Mouse (Mus musculus): ENCODE data around the gene Dlgap1. TPM values are rescaled to one million over a fixed set of nuclear protein-coding genes. Genes with fewer than 3 reads are reported as not detected.

Gene Dlgap1
- polyA plus RNA-seq, 2 experiments, result 4.6 to 4.7 TPM

GRCm38 (mm10) chr17:70455036-70455435 lies 486.2 kb downstream of the Dlgap1 start:
- 83% methylated on average over 7 of the region's 7 CpGs for WGBS
- H3K9me3 ChIP-seq (ENCODE audit: control insufficient read depth, low read length), result no peaks in the 10 kb centered on the region
- no peak overlapping the region for H3K4me2 ChIP-seq (replicated peaks; ENCODE audit: low read depth, low read length, severe bottlenecking)
- H3K9ac ChIP-seq (ENCODE audit: low read depth, low read length, severe bottlenecking), result no peak overlapping the region
- no peak for TF ChIP-seq POLR2A (IDR thresholded peaks at IDR 0.05; ENCODE audit: borderline replicate concordance, extremely low read depth, insufficient read depth, insufficient read length)
- no peaks in the 10 kb centered on the region for H3K27me3 ChIP-seq (ENCODE audit: control insufficient read depth, insufficient read depth, low read length)
- no peak for ATAC-seq (ENCODE audit: low FRiP score, low read depth)
- H3K36me3 ChIP-seq (ENCODE audit: control insufficient read depth, insufficient read depth, low read length), result no peaks in the 10 kb centered on the region
- H3K27ac ChIP-seq (replicated peaks; ENCODE audit: low read depth, low read length), result no peak overlapping the region
- no peak for DNase-seq (ENCODE audit: low spot score)
- H3K4me3 ChIP-seq (replicated peaks; ENCODE audit: low read length), result no peak overlapping the region
- no peaks in the 10 kb centered on the region for H3K4me1 ChIP-seq (ENCODE audit: control insufficient read depth, insufficient read depth, low read length)

- Histone ChIP-seq H3K9me3 (ENCODE audit: control insufficient read depth, low read length) (no peaks in the 10 kb centered on the region), H3K4me1 (ENCODE audit: control insufficient read depth, insufficient read depth, low read length) (no peaks in the 10 kb centered on the region), H3K27me3 (ENCODE audit: control insufficient read depth, insufficient read depth, low read length) (no peaks in the 10 kb centered on the region), H3K27ac (replicated peaks; ENCODE audit: low read depth, low read length) (no peak overlapping the region), H3K9ac (ENCODE audit: low read depth, low read length, severe bottlenecking) (no peak overlapping the region), H3K36me3 (ENCODE audit: control insufficient read depth, insufficient read depth, low read length) (no peaks in the 10 kb centered on the region), H3K4me2 (replicated peaks; ENCODE audit: low read depth, low read length, severe bottlenecking) (no peak overlapping the region), H3K4me3 (replicated peaks; ENCODE audit: low read length) (no peak overlapping the region)
- ATAC-seq (ENCODE audit: low FRiP score, low read depth) (no peak), DNase-seq (ENCODE audit: low spot score) (no peak)
- TF ChIP-seq POLR2A (IDR thresholded peaks at IDR 0.05; ENCODE audit: borderline replicate concordance, extremely low read depth, insufficient read depth, insufficient read length), result no peak
- WGBS, result 60% methylated on average over 1 of the region's 1 CpGs
Observed at GRCm38 (mm10) chr17:70457103-70457502, 488.2 kb downstream of the Dlgap1 start.

- Histone ChIP-seq H3K9ac (ENCODE audit: low read depth, low read length, severe bottlenecking) (no peak overlapping the region), H3K36me3 (ENCODE audit: control insufficient read depth, insufficient read depth, low read length) (no peaks in the 10 kb centered on the region), H3K4me3 (replicated peaks; ENCODE audit: low read length) (no peak overlapping the region), H3K9me3 (ENCODE audit: control insufficient read depth, low read length) (no peaks in the 10 kb centered on the region), H3K4me2 (replicated peaks; ENCODE audit: low read depth, low read length, severe bottlenecking) (no peak overlapping the region), H3K27me3 (ENCODE audit: control insufficient read depth, insufficient read depth, low read length) (no peaks in the 10 kb centered on the region), H3K4me1 (ENCODE audit: control insufficient read depth, insufficient read depth, low read length) (no peaks in the 10 kb centered on the region), H3K27ac (replicated peaks; ENCODE audit: low read depth, low read length) (no peak overlapping the region)
- DNase-seq (ENCODE audit: low spot score) (no peak), ATAC-seq (ENCODE audit: low FRiP score, low read depth) (no peak)
- 89% methylated on average over 8 of the region's 8 CpGs for WGBS
- TF ChIP-seq POLR2A (IDR thresholded peaks at IDR 0.05; ENCODE audit: borderline replicate concordance, extremely low read depth, insufficient read depth, insufficient read length), result no peak
Observed at GRCm38 (mm10) chr17:70462231-70462630, 493.4 kb downstream of the Dlgap1 start.

GRCm38 (mm10) chr17:70462771-70463491 lies 494.1 kb downstream of the Dlgap1 start:
- no peak overlapping the region for H3K9ac ChIP-seq (ENCODE audit: low read depth, low read length, severe bottlenecking)
- H3K27ac ChIP-seq (replicated peaks; ENCODE audit: low read depth, low read length), result no peak overlapping the region
- H3K4me1 ChIP-seq (ENCODE audit: control insufficient read depth, insufficient read depth, low read length), result no peaks in the 10 kb centered on the region
- ATAC-seq (ENCODE audit: low FRiP score, low read depth) (no peak), DNase-seq (ENCODE audit: low spot score) (no peak)
- 68% methylated on average over 8 of the region's 8 CpGs for WGBS
- H3K4me2 ChIP-seq (replicated peaks; ENCODE audit: low read depth, low read length, severe bottlenecking), result no peak overlapping the region
- H3K9me3 ChIP-seq (ENCODE audit: control insufficient read depth, low read length), result no peaks in the 10 kb centered on the region
- no peak for TF ChIP-seq POLR2A (IDR thresholded peaks at IDR 0.05; ENCODE audit: borderline replicate concordance, extremely low read depth, insufficient read depth, insufficient read length)
- H3K4me3 ChIP-seq (replicated peaks; ENCODE audit: low read length), result no peak overlapping the region
- H3K27me3 ChIP-seq (ENCODE audit: control insufficient read depth, insufficient read depth, low read length), result no peaks in the 10 kb centered on the region
- H3K36me3 ChIP-seq (ENCODE audit: control insufficient read depth, insufficient read depth, low read length), result no peaks in the 10 kb centered on the region

GRCm38 (mm10) chr17:70466413-70466812 lies 497.5 kb downstream of the Dlgap1 start:
- no peak overlapping the region for H3K4me3 ChIP-seq (replicated peaks; ENCODE audit: low read length)
- ATAC-seq (ENCODE audit: low FRiP score, low read depth) (peak; percentile 34; the same call in 1 of the 2 replicates), DNase-seq (ENCODE audit: low spot score) (no peak)
- no peaks in the 10 kb centered on the region for H3K9me3 ChIP-seq (ENCODE audit: control insufficient read depth, low read length)
- no peaks in the 10 kb centered on the region for H3K27me3 ChIP-seq (ENCODE audit: control insufficient read depth, insufficient read depth, low read length)
- TF ChIP-seq POLR2A (IDR thresholded peaks at IDR 0.05; ENCODE audit: borderline replicate concordance, extremely low read depth, insufficient read depth, insufficient read length), result no peak
- no peaks in the 10 kb centered on the region for H3K36me3 ChIP-seq (ENCODE audit: control insufficient read depth, insufficient read depth, low read length)
- no peak overlapping the region; the same call in 1 of the 2 replicates for H3K27ac ChIP-seq (replicated peaks; ENCODE audit: low read depth, low read length)
- no peaks in the 10 kb centered on the region for H3K4me1 ChIP-seq (ENCODE audit: control insufficient read depth, insufficient read depth, low read length)
- no peak overlapping the region for H3K4me2 ChIP-seq (replicated peaks; ENCODE audit: low read depth, low read length, severe bottlenecking)
- no peak overlapping the region for H3K9ac ChIP-seq (ENCODE audit: low read depth, low read length, severe bottlenecking)
- WGBS, result 40% methylated on average over 4 of the region's 4 CpGs
